Mouse (Mus musculus) hindbrain, embryonic 11.5 days (tissue): ENCODE data around the gene Mark1. TPM values are rescaled to one million over a fixed set of nuclear protein-coding genes. Genes with fewer than 3 reads are reported as not detected.

Source experiments
- ATAC-seq: fragments of 200-750 bp; cut with Nextera tagmentation; 2 replicates; pipeline ENCODE4 v1.8.0; 2017; ENCODE audit warnings: mild to moderate bottlenecking, moderate TSS enrichment, moderate library complexity; ENCODE audit not compliant: low FRiP score
- DNase-seq: peaks from one replicate; pipeline ENCODE4 v3.0.0-alpha.2; 2015; ENCODE audit warnings: low spot score
- H3K27ac ChIP-seq: fragments of 300-500 bp; sonication (generic); 2 replicates; pipeline ENCODE4 v1.5.1; 2014; ENCODE audit warnings: mild to moderate bottlenecking, low read depth, low read length
- H3K27me3 ChIP-seq: fragments of 300-500 bp; sonication (generic); 2 replicates; pipeline ENCODE4 v1.6.1; 2014; ENCODE audit warnings: mild to moderate bottlenecking, low read length, moderate library complexity, mixed read lengths; ENCODE audit not compliant: control insufficient read depth, insufficient read depth
- H3K36me3 ChIP-seq: fragments of 300-500 bp; sonication (generic); 2 replicates; pipeline ENCODE4 v1.6.1; 2014; ENCODE audit warnings: mild to moderate bottlenecking, low read length, moderate library complexity, mixed read lengths; ENCODE audit not compliant: control insufficient read depth, insufficient read depth
- H3K4me1 ChIP-seq: fragments of 300-500 bp; sonication (generic); replicated peaks from 2 replicates; pipeline ENCODE4 v1.6.1; 2014; ENCODE audit warnings: low read length, mixed read lengths; ENCODE audit not compliant: control insufficient read depth, insufficient read depth
- H3K4me2 ChIP-seq: fragments of 300-500 bp; sonication (generic); replicated peaks from 2 replicates; pipeline ENCODE4 v1.6.1; 2014; ENCODE audit warnings: mild to moderate bottlenecking, low read depth, low read length
- H3K4me3 ChIP-seq: fragments of 300-500 bp; sonication (generic); 2 replicates; pipeline ENCODE4 v1.5.1; 2014; ENCODE audit warnings: low read depth, low read length
- H3K9ac ChIP-seq: fragments of 300-500 bp; sonication (generic); 2 replicates; pipeline ENCODE4 v1.6.1; 2014; ENCODE audit warnings: low read depth, low read length
- H3K9me3 ChIP-seq: fragments of 300-500 bp; sonication (generic); 2 replicates; pipeline ENCODE4 v1.6.1; 2016; ENCODE audit warnings: low read length; ENCODE audit not compliant: control insufficient read depth
- WGBS: fragments of 180-500 bp; shearing (Covaris S2); extraction: QIAGEN DNeasy Blood & Tissue Kit; methylation state at CpG from one replicate; pipeline ENCODE4 v1.1.7; 2014; 5-methylcytosine and 5-hydroxymethylcytosine counted together
- polyA plus RNA-seq: library from polyadenylated mRNA; unstranded; fragments of >200 nt; fragmentation: Nextera tagmentation; extraction: Ambion mirVana; gene quantifications from 2 replicates; pipeline ENCODE4 v1.2.1, GENCODE M21; 2014

The Mark1 gene
- polyA plus RNA-seq, 1 experiment from 2014 or later: 6.7 TPM

GRCm38 (mm10) chr1:184860276-184860675 lies 139.1 kb downstream of the Mark1 start:
- WGBS: 63% methylated on average over 3 of the region's 3 CpGs
- Histone ChIP-seq H3K36me3 (no peaks in the 10 kb centered on the region), H3K27me3 (no peaks in the 10 kb centered on the region), H3K4me2 (no peak overlapping the region), H3K4me3 (no peak overlapping the region), H3K9me3 (no peaks in the 10 kb centered on the region), H3K4me1 (0 out of 2 replicates have a peak, but pooled peaks cover 2% of the 10 kb centered on the region), H3K27ac (no peak overlapping the region), H3K9ac (no peak overlapping the region)
- DNase-seq: no peak
- no peak for ATAC-seq

GRCm38 (mm10) chr1:184858253-184858652 lies 141.1 kb downstream of the Mark1 start:
- DNase-seq (no peak), ATAC-seq (no peak)
- Histone ChIP-seq H3K4me1 (no peaks in the 10 kb centered on the region), H3K27ac (no peak overlapping the region), H3K9me3 (no peaks in the 10 kb centered on the region), H3K4me3 (no peak overlapping the region), H3K36me3 (no peaks in the 10 kb centered on the region), H3K4me2 (no peak overlapping the region), H3K27me3 (no peaks in the 10 kb centered on the region), H3K9ac (no peak overlapping the region)
- 85% methylated on average over 1 of the region's 1 CpGs for WGBS

- Histone ChIP-seq H3K4me1 (no peaks in the 10 kb centered on the region), H3K4me3 (no peak overlapping the region), H3K27ac (no peak overlapping the region), H3K9me3 (no peaks in the 10 kb centered on the region), H3K4me2 (no peak overlapping the region), H3K9ac (no peak overlapping the region), H3K27me3 (no peaks in the 10 kb centered on the region), H3K36me3 (no peaks in the 10 kb centered on the region)
- DNase-seq (no peak), ATAC-seq (no peak)
- WGBS: 90% methylated on average over 9 of the region's 9 CpGs
These were observed 142.2 kb downstream of the Mark1 start for GRCm38 (mm10) chr1:184857216-184857615.

- Histone ChIP-seq H3K4me1 (no peaks in the 10 kb centered on the region), H3K9me3 (no peaks in the 10 kb centered on the region), H3K27ac (no peak overlapping the region), H3K4me3 (no peak overlapping the region), H3K36me3 (no peaks in the 10 kb centered on the region), H3K4me2 (no peak overlapping the region), H3K9ac (no peak overlapping the region; the same call in 1 of the 2 replicates), H3K27me3 (peaks cover 4% of the 10 kb centered on the region; the same call in 1 of the 2 replicates)
- ATAC-seq (no peak), DNase-seq (no peak)
- WGBS: 70% methylated on average over 3 of the region's 3 CpGs
These were observed 145.4 kb downstream of the Mark1 start for GRCm38 (mm10) chr1:184853922-184854321.

GRCm38 (mm10) chr1:184853339-184853738 lies 146.0 kb downstream of the Mark1 start:
- Histone ChIP-seq H3K27ac (no peak overlapping the region), H3K9ac (peak overlapping the region; percentile 15; the same call in 1 of the 2 replicates), H3K9me3 (no peaks in the 10 kb centered on the region), H3K4me2 (0 out of 2 replicates have a peak overlapping the region, but pooled peaks have one; percentile 17), H3K36me3 (no peaks in the 10 kb centered on the region), H3K4me1 (no peaks in the 10 kb centered on the region), H3K27me3 (peaks cover 4% of the 10 kb centered on the region; the same call in 1 of the 2 replicates), H3K4me3 (no peak overlapping the region)
- DNase-seq: peak; percentile 62
- ATAC-seq: peak; percentile 43
- 27% methylated on average over 5 of the region's 5 CpGs for WGBS

- no peaks in the 10 kb centered on the region for H3K4me1 ChIP-seq
- no peak overlapping the region for H3K9ac ChIP-seq
- H3K27ac ChIP-seq: no peak overlapping the region
- peaks cover 4% of the 10 kb centered on the region; the same call in 1 of the 2 replicates for H3K27me3 ChIP-seq
- H3K36me3 ChIP-seq: no peaks in the 10 kb centered on the region
- ATAC-seq: peak; percentile 89
- H3K9me3 ChIP-seq: no peaks in the 10 kb centered on the region
- H3K4me2 ChIP-seq: peak overlapping the region; percentile 21; the same call in 1 of the 2 replicates
- peak; percentile 84 for DNase-seq
- WGBS: 21% methylated on average over 31 of the region's 31 CpGs
- 0 out of 2 replicates have a peak overlapping the region, but pooled peaks have one; percentile 4 for H3K4me3 ChIP-seq
These were observed 147.4 kb downstream of the Mark1 start for GRCm38 (mm10) chr1:184851741-184852618.

- 43% methylated on average over 7 of the region's 7 CpGs for WGBS
- H3K4me3 ChIP-seq: no peak overlapping the region
- H3K4me2 ChIP-seq: no peak overlapping the region
- H3K27ac ChIP-seq: no peak overlapping the region
- H3K9me3 ChIP-seq: no peaks in the 10 kb centered on the region
- ATAC-seq: no peak
- H3K9ac ChIP-seq: no peak overlapping the region
- peaks cover 4% of the 10 kb centered on the region; the same call in 1 of the 2 replicates for H3K27me3 ChIP-seq
- no peaks in the 10 kb centered on the region for H3K4me1 ChIP-seq
- DNase-seq: no peak
- H3K36me3 ChIP-seq: no peaks in the 10 kb centered on the region
These were observed 148.2 kb downstream of the Mark1 start for GRCm38 (mm10) chr1:184851166-184851565.

- H3K4me3 ChIP-seq: no peak overlapping the region
- ATAC-seq (no peak), DNase-seq (no peak)
- H3K27me3 ChIP-seq: peaks cover 5% of the 10 kb centered on the region; the same call in 1 of the 2 replicates
- H3K9ac ChIP-seq: no peak overlapping the region
- no peaks in the 10 kb centered on the region for H3K4me1 ChIP-seq
- 67% methylated on average over 3 of the region's 3 CpGs for WGBS
- H3K36me3 ChIP-seq: no peaks in the 10 kb centered on the region
- H3K27ac ChIP-seq: no peak overlapping the region
- H3K9me3 ChIP-seq: no peaks in the 10 kb centered on the region
- no peak overlapping the region for H3K4me2 ChIP-seq
These were observed 152.4 kb downstream of the Mark1 start for GRCm38 (mm10) chr1:184846973-184847372.
